Mouse (Mus musculus): ENCODE measurements around the gene Lsm4. TPM values are rescaled to one million over a fixed set of nuclear protein-coding genes. Genes with fewer than 3 reads are reported as not detected.

Lsm4 gene
- polyA plus RNA-seq, 1 experiment from 2014 or later: 147 TPM

- H3K27ac ChIP-seq (replicated peaks): no peak overlapping the region
- H3K27me3 ChIP-seq (ENCODE audit: control insufficient read depth, insufficient read depth, low read length): no peaks in the 10 kb centered on the region
- DNase-seq (ENCODE audit: low spot score) (no peak), ATAC-seq (ENCODE audit: low FRiP score, low TSS enrichment) (no peak)
- H3K9me3 ChIP-seq (ENCODE audit: control insufficient read depth, low read length): no peaks in the 10 kb centered on the region
- 87% methylated on average over 7 of the region's 7 CpGs for WGBS
- no peaks in the 10 kb centered on the region for H3K4me1 ChIP-seq (replicated peaks; ENCODE audit: control insufficient read depth, insufficient read depth)
- no peaks in the 10 kb centered on the region for H3K36me3 ChIP-seq (ENCODE audit: control insufficient read depth, insufficient read depth, low read length)
- H3K4me2 ChIP-seq (replicated peaks; ENCODE audit: low read depth): no peak overlapping the region
- no peak overlapping the region for H3K4me3 ChIP-seq (ENCODE audit: low read depth, low read length)
- H3K9ac ChIP-seq (ENCODE audit: low read length): no peak overlapping the region
- TF ChIP-seq CTCF (IDR thresholded peaks at IDR 0.05; ENCODE audit: low read depth): no peak
- no peak for TF ChIP-seq EP300 (optimal IDR thresholded peaks at IDR 0.05)
Observed at GRCm38 (mm10) chr8:70713991-70714390, 40.9 kb downstream of the Lsm4 start.

- no peaks in the 10 kb centered on the region for H3K4me1 ChIP-seq (replicated peaks; ENCODE audit: control insufficient read depth, insufficient read depth)
- WGBS: 46% methylated on average over 2 of the region's 2 CpGs
- H3K27me3 ChIP-seq (ENCODE audit: control insufficient read depth, insufficient read depth, low read length): no peaks in the 10 kb centered on the region
- TF ChIP-seq CTCF (IDR thresholded peaks at IDR 0.05; ENCODE audit: low read depth) (no peak), EP300 (optimal IDR thresholded peaks at IDR 0.05) (no peak)
- H3K9ac ChIP-seq (ENCODE audit: low read length): no peak overlapping the region
- DNase-seq (ENCODE audit: low spot score) (peak; percentile 12), ATAC-seq (ENCODE audit: low FRiP score, low TSS enrichment) (no peak)
- H3K36me3 ChIP-seq (ENCODE audit: control insufficient read depth, insufficient read depth, low read length): no peaks in the 10 kb centered on the region
- H3K27ac ChIP-seq (replicated peaks): no peak overlapping the region
- H3K9me3 ChIP-seq (ENCODE audit: control insufficient read depth, low read length): no peaks in the 10 kb centered on the region
- no peak overlapping the region for H3K4me3 ChIP-seq (ENCODE audit: low read depth, low read length)
- H3K4me2 ChIP-seq (replicated peaks; ENCODE audit: low read depth): no peak overlapping the region
Observed at GRCm38 (mm10) chr8:70715086-70715485, 42.0 kb downstream of the Lsm4 start.

GRCm38 (mm10) chr8:70716521-70717400 is 43.7 kb downstream of the Lsm4 start:
- Histone ChIP-seq H3K9ac (ENCODE audit: low read length) (no peak overlapping the region), H3K4me3 (ENCODE audit: low read depth, low read length) (no peak overlapping the region), H3K4me2 (replicated peaks; ENCODE audit: low read depth) (no peak overlapping the region), H3K27ac (replicated peaks) (no peak overlapping the region), H3K36me3 (ENCODE audit: control insufficient read depth, insufficient read depth, low read length) (no peaks in the 10 kb centered on the region), H3K27me3 (ENCODE audit: control insufficient read depth, insufficient read depth, low read length) (no peaks in the 10 kb centered on the region), H3K9me3 (ENCODE audit: control insufficient read depth, low read length) (no peaks in the 10 kb centered on the region), H3K4me1 (replicated peaks; ENCODE audit: control insufficient read depth, insufficient read depth) (no peaks in the 10 kb centered on the region)
- no peak for TF ChIP-seq CTCF (IDR thresholded peaks at IDR 0.05; ENCODE audit: low read depth)
- TF ChIP-seq EP300 (optimal IDR thresholded peaks at IDR 0.05): no peak
- WGBS: 83% methylated on average over 40 of the region's 40 CpGs
- DNase-seq (ENCODE audit: low spot score): peak; percentile 12
- no peak for ATAC-seq (ENCODE audit: low FRiP score, low TSS enrichment)

GRCm38 (mm10) chr8:70718297-70718696 is 45.2 kb downstream of the Lsm4 start, which contains the start of gene Gm3336:
Gene Gm3336, plus strand, starts transcription at chr8:70718543.
- 4% methylated on average over 19 of the region's 19 CpGs for whole genome bisulfite sequencing
- no peak within 1 kb of the TSS for H3K4me2 ChIP-seq (replicated peaks; ENCODE audit: low read depth)
- H3K9ac ChIP-seq (ENCODE audit: low read length): no peak within 1 kb of the TSS
- no peaks in the 10 kb centered on the region for H3K9me3 ChIP-seq (ENCODE audit: control insufficient read depth, low read length)
- peak; percentile 55 for ATAC-seq (ENCODE audit: low FRiP score, low TSS enrichment)
- no peaks in the 10 kb centered on the region for H3K4me1 ChIP-seq (replicated peaks; ENCODE audit: control insufficient read depth, insufficient read depth)
- peak within 1 kb of the TSS; percentile 53 for H3K27ac ChIP-seq (replicated peaks)
- peak; percentile 83 for DNase-seq (ENCODE audit: low spot score)
- no peaks in the 10 kb centered on the region for H3K36me3 ChIP-seq (ENCODE audit: control insufficient read depth, insufficient read depth, low read length)
- no peaks in the 10 kb centered on the region for H3K27me3 ChIP-seq (ENCODE audit: control insufficient read depth, insufficient read depth, low read length)
- no peak within 1 kb of the TSS for H3K4me3 ChIP-seq (ENCODE audit: low read depth, low read length)
- no peak for TF ChIP-seq EP300 (optimal IDR thresholded peaks at IDR 0.05)
- peak; percentile 91 for TF ChIP-seq CTCF (IDR thresholded peaks at IDR 0.05; ENCODE audit: low read depth)

GRCm38 (mm10) chr8:70719796-70720270 is 46.8 kb downstream of the Lsm4 start:
- no peaks in the 10 kb centered on the region for H3K4me1 ChIP-seq (replicated peaks; ENCODE audit: control insufficient read depth, insufficient read depth)
- no peaks in the 10 kb centered on the region for H3K36me3 ChIP-seq (ENCODE audit: control insufficient read depth, insufficient read depth, low read length)
- TF ChIP-seq EP300 (optimal IDR thresholded peaks at IDR 0.05) (no peak), CTCF (IDR thresholded peaks at IDR 0.05; ENCODE audit: low read depth) (no peak)
- no peak overlapping the region; the same call in 1 of the 2 replicates for H3K9ac ChIP-seq (ENCODE audit: low read length)
- ATAC-seq (ENCODE audit: low FRiP score, low TSS enrichment) (peak; percentile 79), DNase-seq (ENCODE audit: low spot score) (peak; percentile 78)
- no peaks in the 10 kb centered on the region for H3K27me3 ChIP-seq (ENCODE audit: control insufficient read depth, insufficient read depth, low read length)
- no peak overlapping the region for H3K4me2 ChIP-seq (replicated peaks; ENCODE audit: low read depth)
- no peak overlapping the region for H3K4me3 ChIP-seq (ENCODE audit: low read depth, low read length)
- H3K9me3 ChIP-seq (ENCODE audit: control insufficient read depth, low read length): no peaks in the 10 kb centered on the region
- 44% methylated on average over 9 of the region's 9 CpGs for WGBS
- peak overlapping the region; percentile 69 for H3K27ac ChIP-seq (replicated peaks)

- no peak overlapping the region for H3K4me2 ChIP-seq (replicated peaks; ENCODE audit: low read depth)
- H3K27ac ChIP-seq (replicated peaks): no peak overlapping the region; the same call in 1 of the 2 replicates
- no peaks in the 10 kb centered on the region for H3K36me3 ChIP-seq (ENCODE audit: control insufficient read depth, insufficient read depth, low read length)
- no peaks in the 10 kb centered on the region for H3K27me3 ChIP-seq (ENCODE audit: control insufficient read depth, insufficient read depth, low read length)
- peak; percentile 30 for ATAC-seq (ENCODE audit: low FRiP score, low TSS enrichment)
- H3K4me1 ChIP-seq (replicated peaks; ENCODE audit: control insufficient read depth, insufficient read depth): no peaks in the 10 kb centered on the region
- H3K9me3 ChIP-seq (ENCODE audit: control insufficient read depth, low read length): no peaks in the 10 kb centered on the region
- TF ChIP-seq CTCF (IDR thresholded peaks at IDR 0.05; ENCODE audit: low read depth): peak; percentile 98
- no peak for TF ChIP-seq EP300 (optimal IDR thresholded peaks at IDR 0.05)
- peak; percentile 83 for DNase-seq (ENCODE audit: low spot score)
- 5% methylated on average over 3 of the region's 3 CpGs for WGBS
- H3K4me3 ChIP-seq (ENCODE audit: low read depth, low read length): no peak overlapping the region
- H3K9ac ChIP-seq (ENCODE audit: low read length): no peak overlapping the region
Observed at GRCm38 (mm10) chr8:70720739-70721138, 47.7 kb downstream of the Lsm4 start.
